Mouse (Mus musculus) cerebellum, postnatal 25 days (tissue): ENCODE measurements around the gene Olfr486.
"Not testable (repeated sequence)": the region's sequence is repeated elsewhere in the genome, so short reads cannot be mapped to it uniquely, and the experiment has no call there.

Experiments used
- DNase-seq, 2 experiments: peaks; one replicate each; pipeline ENCODE4 v3.0.0; 2021; ENCODE audit warnings: mixed read lengths in 2 of 2

The Olfr486 gene

GRCm38 (mm10) chr7:108172642-108173041, at the start of gene Olfr486:
Gene Olfr486, minus strand, starts transcription at chr7:108172742.
- DNase-seq: not testable (repeated sequence)

- not testable (repeated sequence) for DNase-seq
Measured at GRCm38 (mm10) chr7:108214536-108214935, 42.0 kb upstream of the Olfr486 start, which contains the start of gene Olfr487. Gene Olfr487, minus strand, starts transcription at chr7:108214636.

- DNase-seq: no peak
Measured at GRCm38 (mm10) chr7:108196938-108197337, 24.4 kb upstream of the Olfr486 start.

GRCm38 (mm10) chr7:108196337-108196736, 23.8 kb upstream of the Olfr486 start:
- not testable (repeated sequence) for DNase-seq

- DNase-seq: not testable (repeated sequence)
Measured at GRCm38 (mm10) chr7:108192714-108193113, 20.2 kb upstream of the Olfr486 start.

- not testable (repeated sequence) for DNase-seq
Measured at GRCm38 (mm10) chr7:108191196-108191595, 18.7 kb upstream of the Olfr486 start.

GRCm38 (mm10) chr7:108185237-108185636, 12.7 kb upstream of the Olfr486 start:
- not testable (repeated sequence) for DNase-seq

- DNase-seq: not testable (repeated sequence)
Measured at GRCm38 (mm10) chr7:108184401-108184800, 11.9 kb upstream of the Olfr486 start.

GRCm38 (mm10) chr7:108159771-108160170, 12.8 kb downstream of the Olfr486 start, which contains the start of gene Olfr485:
Gene Olfr485, minus strand, starts transcription at chr7:108159871.
- DNase-seq: no peak

GRCm38 (mm10) chr7:108127349-108127748, 45.2 kb downstream of the Olfr486 start, which contains the start of gene Olfr484:
Gene Olfr484, minus strand, starts transcription at chr7:108127449.
- no peak for DNase-seq
